Mouse (Mus musculus) retina, postnatal 7 days (tissue): ENCODE data around the gene Mrpl58.
"Not testable (repeated sequence)": the region's sequence is repeated elsewhere in the genome, so short reads cannot be mapped to it uniquely, and the experiment has no call there.

Experiments used
- DNase-seq: peaks from one replicate; pipeline ENCODE4 v3.0.0-alpha.2; 2012; ENCODE audit warnings: low read depth, low spot score

The Mrpl58 gene

GRCm38 (mm10) chr11:115427482-115428331, 24.2 kb downstream of the Mrpl58 start:
- DNase-seq = peak; percentile 79

DNA sequence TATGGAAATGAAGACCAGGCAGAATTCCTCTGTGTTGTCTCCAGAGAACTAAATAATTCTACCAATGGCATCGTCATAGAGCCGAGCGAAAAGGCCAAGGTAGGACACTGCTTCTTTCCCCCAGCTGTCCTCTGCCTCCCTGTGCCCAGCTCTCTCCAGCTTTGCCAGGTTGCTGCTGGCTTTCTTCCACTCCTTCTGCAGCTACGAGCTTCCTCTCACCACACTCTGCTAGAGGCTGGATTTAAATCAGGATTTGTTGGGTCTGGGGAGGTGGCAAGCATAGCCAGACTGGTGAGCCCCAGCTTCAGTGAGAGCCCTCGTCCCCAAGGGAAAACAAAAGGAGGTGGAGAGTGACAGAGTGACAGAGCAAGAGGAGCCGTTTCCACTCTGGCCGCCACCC, 25.8 kb downstream of the Mrpl58 start:
- DNase-seq = no peak

- DNase-seq = no peak
Measured at GRCm38 (mm10) chr11:115430561-115430960, 27.0 kb downstream of the Mrpl58 start.

DNA sequence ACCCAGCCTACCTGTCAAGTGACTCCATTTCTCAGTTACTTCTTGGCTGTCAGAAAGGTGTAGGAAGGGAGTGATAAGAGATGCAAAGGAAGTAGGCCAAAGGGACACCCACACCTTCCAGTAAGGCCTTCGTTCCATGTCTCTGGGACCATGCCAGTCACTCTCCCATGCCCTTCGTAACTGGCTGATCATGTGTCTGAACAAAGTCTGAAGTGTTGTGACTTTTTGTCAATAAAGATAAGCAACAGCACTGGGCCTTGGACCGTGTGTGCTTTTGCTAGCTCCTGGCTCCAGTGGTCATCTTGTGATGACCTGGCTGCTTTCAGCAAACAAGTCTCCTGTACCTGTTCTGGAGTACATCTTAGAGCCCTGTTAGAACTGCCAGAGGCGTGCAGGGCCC, 29.3 kb downstream of the Mrpl58 start:
- DNase-seq = no peak

DNA sequence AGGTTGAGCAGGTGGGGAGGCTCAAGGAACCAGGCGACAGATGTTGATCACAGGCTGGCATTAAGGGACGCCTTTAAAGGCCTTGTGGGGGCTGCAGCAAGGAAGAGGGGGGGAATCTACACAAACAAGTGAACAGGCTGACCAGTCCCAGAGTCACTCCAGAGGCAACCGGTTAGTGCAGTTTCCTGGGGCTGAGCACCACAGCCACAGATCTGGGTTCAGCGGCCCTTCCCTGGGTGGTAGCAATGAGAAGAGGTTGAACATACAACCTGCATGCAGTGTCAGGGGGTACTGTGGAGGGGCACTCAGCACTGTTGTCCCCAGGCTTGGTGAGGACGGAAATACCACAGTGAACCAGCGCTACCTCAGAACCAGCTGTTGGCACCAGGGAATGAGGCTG, 29.8 kb downstream of the Mrpl58 start:
- DNase-seq = no peak

DNA sequence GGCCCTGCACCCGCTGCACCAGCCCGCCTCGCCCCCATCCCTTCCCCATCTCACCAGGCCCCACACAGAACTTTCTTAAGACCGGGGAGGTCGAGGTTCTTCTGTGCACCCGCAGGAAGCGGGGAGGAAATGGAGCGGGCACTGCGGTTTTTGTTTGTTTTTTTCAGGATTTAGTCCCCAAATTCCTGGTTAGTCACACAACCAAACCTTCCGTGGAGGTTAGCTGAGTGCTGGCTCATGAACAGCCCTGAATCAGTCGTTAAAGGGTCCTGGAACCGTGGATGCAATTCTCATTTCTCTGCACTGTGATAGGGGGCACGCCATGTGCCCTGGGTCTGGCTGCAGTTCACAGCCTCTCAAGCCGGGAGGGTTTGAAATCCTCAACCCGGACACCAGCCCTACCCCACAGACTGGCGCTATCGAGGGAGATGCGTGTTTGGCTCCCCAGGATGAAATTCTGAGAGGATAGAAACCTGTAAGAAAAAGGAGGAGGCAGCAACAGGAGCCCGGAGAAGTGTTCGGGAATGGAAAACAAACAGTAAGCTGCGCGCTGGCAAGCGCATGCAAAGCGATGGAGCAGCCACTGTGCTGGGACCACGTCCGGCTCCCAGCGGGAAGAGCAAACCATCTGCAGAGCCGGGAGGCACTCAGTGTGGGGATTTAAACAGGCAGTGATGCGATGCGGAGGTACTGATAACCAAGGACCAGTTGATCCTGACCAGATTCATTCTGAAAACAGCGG, 32.2 kb downstream of the Mrpl58 start:
- DNase-seq = no peak

GRCm38 (mm10) chr11:115437571-115438122, 34.1 kb downstream of the Mrpl58 start:
- no peak for DNase-seq

- DNase-seq = no peak
Measured at GRCm38 (mm10) chr11:115439326-115439725, 35.8 kb downstream of the Mrpl58 start.

- no peak for DNase-seq
Measured at GRCm38 (mm10) chr11:115439906-115440595, 36.5 kb downstream of the Mrpl58 start, which contains the start of gene Trim80. Gene Trim80 (plus strand): TSS chr11:115440545.

DNA sequence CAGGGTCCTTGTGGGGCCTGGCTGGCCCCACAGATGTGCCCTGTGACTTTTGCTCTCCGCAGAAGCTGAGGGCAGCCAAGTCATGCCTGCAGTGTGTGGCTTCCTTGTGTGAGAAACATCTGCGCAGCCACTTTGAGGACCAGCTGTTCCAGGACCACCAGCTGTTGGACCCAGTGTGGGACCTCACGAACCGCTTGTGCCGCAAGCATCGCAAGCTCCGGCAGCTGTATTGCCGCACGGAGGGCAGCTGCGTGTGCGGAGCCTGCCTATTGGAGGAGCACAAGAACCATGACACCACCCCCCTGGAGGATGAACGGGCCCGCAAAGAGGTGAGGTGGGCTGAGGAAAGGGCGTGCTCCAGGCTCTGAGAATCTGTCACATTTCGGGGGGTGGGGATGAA, 37.9 kb downstream of the Mrpl58 start:
- DNase-seq = no peak

GRCm38 (mm10) chr11:115446906-115447305, 43.4 kb downstream of the Mrpl58 start:
- DNase-seq = no peak

DNA sequence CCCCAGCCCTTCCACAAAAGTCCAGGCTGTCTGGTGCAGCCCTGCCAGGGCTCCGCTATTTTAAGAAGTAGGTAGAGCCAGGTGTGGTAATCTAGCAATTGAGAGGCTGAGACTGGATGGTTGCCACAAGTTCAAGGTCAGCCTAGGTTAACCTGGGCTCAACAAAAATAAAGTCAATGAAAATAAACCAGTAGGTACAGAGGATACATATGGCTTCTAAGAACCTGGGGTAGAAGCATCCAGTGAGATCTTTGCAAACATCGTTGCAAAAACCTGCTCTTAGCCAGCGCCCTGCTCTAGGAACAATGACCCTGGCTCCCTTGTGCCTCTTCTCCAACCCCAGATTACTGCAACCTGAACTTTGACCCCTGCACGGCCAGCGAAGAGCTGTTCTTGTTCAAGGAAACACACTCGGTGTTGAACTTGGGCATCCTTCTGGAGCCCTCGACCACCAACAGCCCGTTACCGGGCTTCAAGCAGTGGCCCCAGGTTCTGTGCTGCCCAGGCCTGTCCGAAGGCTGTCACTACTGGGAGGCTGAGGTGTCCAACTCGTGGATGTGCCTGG, 43.9 kb downstream of the Mrpl58 start:
- no peak for DNase-seq

DNA sequence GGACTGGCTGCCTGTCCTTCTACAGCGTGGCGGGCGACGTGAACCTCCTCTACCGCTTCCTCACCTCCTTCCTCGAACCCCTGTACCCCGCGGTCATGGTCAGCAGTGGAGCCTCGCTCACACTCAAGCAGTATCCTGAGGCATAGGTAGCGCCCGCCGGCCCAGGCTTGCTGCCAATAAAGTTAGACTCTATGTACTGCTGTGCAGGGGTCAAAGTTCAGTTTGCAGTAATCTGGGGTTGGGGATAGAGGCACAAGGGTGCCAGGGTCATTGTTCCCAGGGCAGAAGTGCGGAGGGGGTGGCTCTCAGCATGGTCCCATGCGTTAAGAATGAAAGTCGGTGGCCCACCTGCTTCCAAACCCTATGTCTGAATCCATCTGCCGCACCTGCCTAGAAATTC, 44.5 kb downstream of the Mrpl58 start:
- DNase-seq = no peak

GRCm38 (mm10) chr11:115448998-115449397, 45.4 kb downstream of the Mrpl58 start:
- DNase-seq = no peak

DNA sequence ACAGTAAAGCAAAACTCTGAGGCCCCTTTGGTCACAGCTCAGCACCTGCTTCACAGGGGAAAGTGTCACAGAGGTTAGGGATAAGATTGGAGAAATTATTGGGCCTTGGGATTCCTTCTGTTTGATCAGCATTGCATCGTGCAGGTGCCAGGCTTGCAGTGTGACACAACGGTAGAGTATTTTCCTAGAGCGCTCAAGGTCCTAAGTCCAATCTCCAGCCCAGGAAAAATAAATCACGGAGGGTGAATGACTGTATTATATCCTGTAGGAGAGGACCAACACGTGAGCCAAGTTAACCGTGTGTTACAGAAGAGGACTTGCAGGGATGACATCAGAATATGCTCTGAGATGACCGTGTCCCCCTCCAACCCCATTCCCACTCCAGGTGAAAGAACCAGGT, 46.6 kb downstream of the Mrpl58 start:
- DNase-seq = no peak

GRCm38 (mm10) chr11:115451781-115452241, 48.3 kb downstream of the Mrpl58 start:
- DNase-seq = no peak

DNA sequence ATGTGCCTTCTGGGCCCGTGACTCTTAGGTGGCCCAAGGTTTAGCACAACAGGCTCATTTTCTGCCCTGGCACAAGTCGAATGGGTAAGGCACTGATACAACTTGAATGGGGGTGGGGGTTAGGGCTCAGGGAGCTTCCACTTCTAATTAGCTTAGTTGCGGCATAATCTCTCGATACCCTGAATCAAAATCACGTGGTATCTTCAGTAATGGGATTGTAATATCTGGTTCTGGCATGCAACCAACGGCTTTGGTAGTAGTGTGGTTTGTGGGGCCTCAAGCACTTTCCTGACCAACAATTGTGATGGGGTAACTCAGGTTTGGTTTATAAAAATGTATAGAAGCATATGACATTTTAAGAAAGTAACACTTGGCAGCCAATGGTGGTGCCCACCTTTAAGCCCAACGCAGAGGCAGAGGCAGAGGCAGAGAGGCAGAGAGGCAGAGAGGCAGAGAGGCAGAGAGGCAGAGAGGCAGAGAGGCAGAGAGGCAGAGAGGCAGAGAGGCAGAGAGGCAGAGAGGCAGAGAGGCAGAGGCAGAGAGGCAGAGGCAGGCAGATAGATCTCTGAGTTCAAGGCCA, 48.8 kb downstream of the Mrpl58 start:
- DNase-seq = peak; percentile 79

GRCm38 (mm10) chr11:115453306-115453705, 49.8 kb downstream of the Mrpl58 start:
- DNase-seq = no peak

DNA sequence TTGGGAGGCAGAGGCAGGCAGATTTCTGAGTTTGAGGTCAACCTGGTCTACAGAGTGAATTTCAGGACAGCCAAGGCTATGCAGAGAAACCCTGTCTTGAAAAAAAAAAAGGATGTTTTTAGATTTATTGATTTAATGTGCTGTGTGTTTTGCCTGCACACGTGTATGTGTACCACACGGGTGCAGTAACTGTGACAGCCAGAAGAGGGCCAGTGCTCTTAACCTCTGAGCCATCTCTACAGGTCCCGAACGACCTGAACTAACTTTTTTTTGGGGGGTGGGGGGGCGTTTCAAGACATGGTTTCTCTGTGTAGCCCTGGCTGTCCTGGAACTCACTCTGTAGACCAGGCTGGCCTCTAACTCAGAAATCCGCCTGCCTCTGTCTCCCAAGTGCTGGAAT, 51.3 kb downstream of the Mrpl58 start:
- DNase-seq = not testable (repeated sequence)

DNA sequence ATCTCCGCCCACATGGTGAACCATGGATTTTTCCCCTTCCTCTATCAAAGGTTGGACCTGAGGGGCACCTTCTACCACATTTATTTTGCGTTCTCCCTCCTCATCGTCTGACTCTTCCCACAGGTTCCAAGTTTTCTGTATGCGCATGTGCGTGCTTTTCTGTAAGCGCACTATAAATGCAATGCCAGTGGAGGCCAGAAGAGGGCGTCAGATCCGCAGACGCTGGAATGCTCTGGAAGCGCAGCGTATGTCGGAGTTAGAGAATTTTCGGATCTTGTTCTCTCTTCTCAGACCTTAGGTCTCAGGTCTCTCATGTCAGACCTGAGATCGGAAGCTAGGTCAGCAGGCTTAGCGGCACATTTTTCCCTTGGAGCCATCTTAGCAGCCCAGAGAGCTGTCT, 52.1 kb downstream of the Mrpl58 start:
- no peak for DNase-seq

DNA sequence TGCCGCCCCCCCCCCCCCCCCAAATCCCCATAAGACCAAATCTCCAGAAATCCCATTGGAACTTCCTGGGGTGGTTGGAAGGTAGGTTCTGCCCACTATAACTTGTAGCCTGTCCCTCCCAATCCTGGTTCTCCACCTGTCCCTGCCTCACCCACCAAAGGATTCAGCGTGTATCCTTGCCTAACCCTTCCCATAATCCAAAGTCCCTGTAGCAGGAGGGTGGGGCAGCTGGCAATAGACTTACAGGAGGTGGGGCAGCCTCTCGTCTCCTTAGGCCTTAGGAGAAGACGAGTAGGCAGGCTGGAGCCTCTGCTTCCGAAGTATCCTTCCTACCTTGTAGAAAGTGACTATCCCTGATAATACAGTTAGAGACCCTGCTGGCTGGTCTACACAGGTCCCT, 52.6 kb downstream of the Mrpl58 start:
- no peak for DNase-seq
